Mouse (Mus musculus): Measurements from ENCODE around the gene Tkt. TPM values are rescaled to one million over a fixed set of nuclear protein-coding genes. Genes with fewer than 3 reads are reported as not detected.

The Tkt gene
- polyA plus RNA-seq, 1 experiment from 2014 or later: 94.0 TPM

DNA sequence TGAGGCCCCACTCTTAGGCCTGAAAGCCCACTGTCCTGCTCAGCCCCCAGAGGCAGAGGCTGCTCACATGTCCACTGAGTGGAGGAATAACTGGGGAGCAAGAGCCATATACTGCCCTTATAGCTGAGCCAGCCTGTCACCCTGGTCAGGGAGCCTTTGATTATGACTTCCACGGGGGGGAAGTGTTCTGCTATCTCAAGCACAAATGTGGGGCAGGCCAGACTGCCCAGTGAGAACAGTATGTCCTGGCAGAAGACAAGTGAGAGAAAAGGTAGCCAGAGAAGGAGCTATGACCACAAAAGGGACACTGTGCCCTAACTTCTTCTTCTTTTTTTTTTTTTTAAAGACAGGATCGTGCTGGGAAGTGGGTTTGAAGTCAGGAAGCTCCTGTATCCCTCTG, 49.0 kb downstream of the Tkt start:
- Histone ChIP-seq H3K27ac (ENCODE audit: low read depth, low read length) (no peak overlapping the region), H3K36me3 (ENCODE audit: control insufficient read depth, insufficient read depth, low read length) (peaks cover 42% of the 10 kb centered on the region), H3K4me2 (replicated peaks; ENCODE audit: low read depth, low read length) (no peak overlapping the region), H3K4me3 (ENCODE audit: low read length) (no peak overlapping the region), H3K4me1 (ENCODE audit: control insufficient read depth, insufficient read depth, low read length) (peaks cover 12% of the 10 kb centered on the region; the same call in 1 of the 2 replicates), H3K9ac (ENCODE audit: low read depth, low read length) (no peak overlapping the region), H3K27me3 (ENCODE audit: control insufficient read depth, insufficient read depth, low read length) (no peaks in the 10 kb centered on the region), H3K9me3 (ENCODE audit: control insufficient read depth, low read length) (no peaks in the 10 kb centered on the region)
- 80% methylated on average over 2 of the region's 2 CpGs for WGBS
- no peak for ATAC-seq (ENCODE audit: low FRiP score, low TSS enrichment)

DNA sequence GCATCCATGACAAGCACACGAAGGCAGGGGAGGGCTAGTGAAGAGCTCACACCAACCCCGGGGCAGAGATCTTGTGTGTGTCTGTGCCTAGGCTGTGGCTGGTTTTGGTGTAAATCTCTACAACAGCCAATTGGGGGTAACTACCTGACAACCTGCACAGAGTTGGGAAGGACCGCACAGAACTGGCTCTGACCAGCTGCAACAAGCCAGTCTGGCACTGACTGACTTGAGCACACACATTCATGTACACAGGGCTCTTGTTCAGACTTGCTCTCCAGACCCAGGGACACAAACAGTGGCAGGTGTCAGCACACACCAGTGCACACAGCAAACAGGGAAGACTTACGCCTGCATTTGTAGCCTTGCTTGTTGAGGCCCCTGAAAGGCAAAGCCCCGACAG, 58.7 kb downstream of the Tkt start:
- Histone ChIP-seq H3K4me1 (ENCODE audit: control insufficient read depth, insufficient read depth, low read length) (no peaks in the 10 kb centered on the region), H3K27me3 (ENCODE audit: control insufficient read depth, insufficient read depth, low read length) (no peaks in the 10 kb centered on the region), H3K4me2 (replicated peaks; ENCODE audit: low read depth, low read length) (no peak overlapping the region), H3K36me3 (ENCODE audit: control insufficient read depth, insufficient read depth, low read length) (peaks cover 32% of the 10 kb centered on the region), H3K9me3 (ENCODE audit: control insufficient read depth, low read length) (no peaks in the 10 kb centered on the region), H3K27ac (ENCODE audit: low read depth, low read length) (no peak overlapping the region), H3K4me3 (ENCODE audit: low read length) (no peak overlapping the region), H3K9ac (ENCODE audit: low read depth, low read length) (no peak overlapping the region)
- no peak for ATAC-seq (ENCODE audit: low FRiP score, low TSS enrichment)
- 90% methylated on average over 5 of the region's 5 CpGs for WGBS

DNA sequence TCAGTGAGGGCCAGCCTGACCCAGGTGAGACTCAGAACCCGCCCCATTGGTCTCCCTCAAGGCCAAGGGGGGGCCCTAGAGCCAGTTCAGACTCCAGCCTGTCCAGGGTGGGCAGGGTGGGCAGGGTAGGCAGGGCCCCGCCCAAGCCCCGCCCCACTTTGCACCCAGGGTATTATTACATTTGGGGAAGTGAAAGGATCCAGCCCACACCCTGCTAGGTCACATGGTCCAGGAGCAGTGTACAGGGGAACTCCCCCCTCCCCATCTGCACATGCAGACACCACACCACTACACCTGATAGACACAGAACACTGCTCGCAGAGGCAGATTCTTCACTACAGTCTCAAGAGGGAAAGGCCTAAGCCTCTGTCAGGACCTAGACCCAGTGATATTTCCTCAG, 59.5 kb downstream of the Tkt start:
- 60% methylated on average over 4 of the region's 4 CpGs for WGBS
- H3K4me2 ChIP-seq (replicated peaks; ENCODE audit: low read depth, low read length): no peak overlapping the region
- H3K9me3 ChIP-seq (ENCODE audit: control insufficient read depth, low read length): no peaks in the 10 kb centered on the region
- H3K27ac ChIP-seq (ENCODE audit: low read depth, low read length): no peak overlapping the region
- H3K9ac ChIP-seq (ENCODE audit: low read depth, low read length): no peak overlapping the region
- ATAC-seq (ENCODE audit: low FRiP score, low TSS enrichment): no peak
- H3K36me3 ChIP-seq (ENCODE audit: control insufficient read depth, insufficient read depth, low read length): peaks cover 24% of the 10 kb centered on the region; the same call in 1 of the 2 replicates
- H3K4me3 ChIP-seq (ENCODE audit: low read length): no peak overlapping the region
- H3K27me3 ChIP-seq (ENCODE audit: control insufficient read depth, insufficient read depth, low read length): no peaks in the 10 kb centered on the region
- H3K4me1 ChIP-seq (ENCODE audit: control insufficient read depth, insufficient read depth, low read length): no peaks in the 10 kb centered on the region

DNA sequence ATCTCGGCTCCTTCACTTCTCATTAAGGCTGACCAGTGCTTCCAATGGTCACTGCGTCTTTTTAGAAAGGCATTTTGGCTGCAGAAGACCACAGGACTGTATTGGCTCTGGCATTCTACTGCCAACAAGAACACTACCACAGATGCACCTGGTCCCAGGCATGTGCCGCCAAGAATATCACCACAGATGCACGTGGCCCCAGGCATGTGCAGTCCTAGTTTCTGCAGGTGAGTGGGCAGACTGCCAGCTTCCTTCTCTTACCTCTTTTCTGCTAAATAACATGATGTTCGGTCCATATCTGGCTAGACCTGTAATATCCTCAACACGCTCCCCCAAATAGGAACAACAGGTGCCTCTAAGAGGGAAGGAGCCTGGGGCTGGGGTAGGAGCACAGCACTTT, 60.0 kb downstream of the Tkt start:
- H3K4me3 ChIP-seq (ENCODE audit: low read length): no peak overlapping the region
- H3K9me3 ChIP-seq (ENCODE audit: control insufficient read depth, low read length): no peaks in the 10 kb centered on the region
- WGBS: 88% methylated on average over 6 of the region's 6 CpGs
- no peaks in the 10 kb centered on the region for H3K4me1 ChIP-seq (ENCODE audit: control insufficient read depth, insufficient read depth, low read length)
- H3K27ac ChIP-seq (ENCODE audit: low read depth, low read length): no peak overlapping the region
- no peak overlapping the region for H3K9ac ChIP-seq (ENCODE audit: low read depth, low read length)
- ATAC-seq (ENCODE audit: low FRiP score, low TSS enrichment): no peak
- H3K4me2 ChIP-seq (replicated peaks; ENCODE audit: low read depth, low read length): no peak overlapping the region
- H3K27me3 ChIP-seq (ENCODE audit: control insufficient read depth, insufficient read depth, low read length): no peaks in the 10 kb centered on the region
- peaks cover 24% of the 10 kb centered on the region; the same call in 1 of the 2 replicates for H3K36me3 ChIP-seq (ENCODE audit: control insufficient read depth, insufficient read depth, low read length)

DNA sequence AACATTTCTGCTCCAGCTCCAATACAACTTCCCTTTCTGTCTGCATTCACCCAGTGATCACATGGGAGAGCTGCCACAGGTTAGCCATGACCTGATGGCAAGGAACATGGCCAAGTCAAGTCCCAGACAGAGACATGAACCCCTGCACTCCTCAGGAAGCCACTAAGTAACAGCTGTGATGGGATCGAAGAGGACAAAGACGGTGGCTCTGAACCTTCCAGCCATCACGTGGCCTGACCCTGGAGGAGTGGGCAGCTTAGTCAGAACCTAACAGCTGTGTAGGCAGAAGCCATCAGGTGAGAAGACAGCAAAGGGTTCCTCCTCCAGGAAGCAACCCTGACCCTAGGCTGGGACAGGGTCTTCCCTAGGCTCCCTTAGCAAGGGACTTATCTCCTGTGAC, 61.3 kb downstream of the Tkt start:
- ATAC-seq (ENCODE audit: low FRiP score, low TSS enrichment): no peak
- H3K27ac ChIP-seq (ENCODE audit: low read depth, low read length): no peak overlapping the region
- 0 out of 2 replicates have a peak, but pooled peaks cover under 1% of the 10 kb centered on the region for H3K4me1 ChIP-seq (ENCODE audit: control insufficient read depth, insufficient read depth, low read length)
- no peak overlapping the region for H3K4me3 ChIP-seq (ENCODE audit: low read length)
- WGBS: 83% methylated on average over 3 of the region's 3 CpGs
- no peaks in the 10 kb centered on the region for H3K9me3 ChIP-seq (ENCODE audit: control insufficient read depth, low read length)
- H3K36me3 ChIP-seq (ENCODE audit: control insufficient read depth, insufficient read depth, low read length): peaks cover 22% of the 10 kb centered on the region; the same call in 1 of the 2 replicates
- no peak overlapping the region for H3K4me2 ChIP-seq (replicated peaks; ENCODE audit: low read depth, low read length)
- no peak overlapping the region for H3K9ac ChIP-seq (ENCODE audit: low read depth, low read length)
- H3K27me3 ChIP-seq (ENCODE audit: control insufficient read depth, insufficient read depth, low read length): no peaks in the 10 kb centered on the region

DNA sequence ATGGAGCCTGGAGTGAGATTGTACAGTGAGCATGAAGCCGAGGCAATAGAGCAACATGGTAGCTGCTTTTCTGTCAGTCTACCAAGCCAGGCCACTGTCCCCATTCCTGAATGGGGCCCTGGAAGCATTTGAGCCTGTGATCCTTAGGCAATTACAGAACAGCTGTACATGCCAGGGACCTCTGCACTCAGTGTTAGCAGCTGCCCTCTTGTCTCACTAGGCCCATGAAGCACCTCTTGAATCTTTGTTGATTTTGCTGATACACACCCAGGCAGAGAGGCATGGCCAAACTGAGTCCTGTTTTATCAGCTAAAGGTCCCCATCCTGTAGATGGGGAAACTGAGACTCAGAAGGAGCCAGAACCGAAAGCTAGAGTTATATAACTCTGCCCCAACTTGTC, 62.1 kb downstream of the Tkt start:
- H3K36me3 ChIP-seq (ENCODE audit: control insufficient read depth, insufficient read depth, low read length): peaks cover 22% of the 10 kb centered on the region; the same call in 1 of the 2 replicates
- no peak overlapping the region for H3K27ac ChIP-seq (ENCODE audit: low read depth, low read length)
- H3K4me2 ChIP-seq (replicated peaks; ENCODE audit: low read depth, low read length): no peak overlapping the region
- H3K4me1 ChIP-seq (ENCODE audit: control insufficient read depth, insufficient read depth, low read length): 0 out of 2 replicates have a peak, but pooled peaks cover 2% of the 10 kb centered on the region
- no peaks in the 10 kb centered on the region for H3K9me3 ChIP-seq (ENCODE audit: control insufficient read depth, low read length)
- no peak overlapping the region for H3K9ac ChIP-seq (ENCODE audit: low read depth, low read length)
- no peaks in the 10 kb centered on the region for H3K27me3 ChIP-seq (ENCODE audit: control insufficient read depth, insufficient read depth, low read length)
- no peak overlapping the region for H3K4me3 ChIP-seq (ENCODE audit: low read length)
- no peak for ATAC-seq (ENCODE audit: low FRiP score, low TSS enrichment)
- 75% methylated on average over 2 of the region's 2 CpGs for WGBS

DNA sequence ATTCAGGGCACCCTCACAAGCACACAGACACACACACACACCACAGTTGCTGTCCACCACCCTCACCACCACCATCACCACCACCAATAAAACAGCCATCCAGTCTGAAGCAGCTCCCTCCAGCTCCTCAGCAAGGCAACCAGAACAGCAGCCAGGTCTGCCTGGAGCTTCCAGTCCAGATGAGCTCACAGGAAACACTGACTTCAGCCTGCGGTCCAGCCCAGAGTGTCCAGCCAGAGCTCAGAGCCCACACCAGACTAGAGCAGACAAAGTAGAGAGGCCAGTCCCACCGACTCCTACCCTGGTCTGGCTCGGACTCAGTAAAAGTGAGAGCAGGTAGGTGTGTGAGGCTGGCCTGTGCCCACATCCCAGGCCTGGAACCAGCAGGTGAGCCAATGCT, 62.8 kb downstream of the Tkt start:
- 86% methylated on average over 3 of the region's 3 CpGs for WGBS

DNA sequence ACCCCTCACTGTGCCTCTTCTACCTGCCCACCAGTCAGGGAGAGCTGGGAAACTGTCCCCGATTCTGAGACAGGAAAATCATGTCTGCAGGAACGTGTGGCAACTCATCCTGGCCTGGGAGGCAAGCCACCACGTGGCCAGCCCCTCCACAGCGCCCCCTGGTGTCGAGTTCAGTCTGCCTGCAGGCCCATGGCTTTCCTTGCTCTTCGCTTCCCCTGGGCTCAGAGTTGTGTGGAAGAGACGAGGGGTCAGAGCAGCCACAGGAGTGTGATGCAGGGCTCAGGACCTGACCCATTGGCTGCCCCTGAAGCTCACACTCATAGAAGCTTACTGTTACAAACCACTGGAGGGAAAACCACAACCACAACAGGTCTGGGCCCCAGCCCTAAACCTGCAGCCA, 64.4 kb downstream of the Tkt start:
- no peak for ATAC-seq (ENCODE audit: low FRiP score, low TSS enrichment)
- H3K27me3 ChIP-seq (ENCODE audit: control insufficient read depth, insufficient read depth, low read length): no peaks in the 10 kb centered on the region
- H3K4me2 ChIP-seq (replicated peaks; ENCODE audit: low read depth, low read length): no peak overlapping the region
- H3K27ac ChIP-seq (ENCODE audit: low read depth, low read length): no peak overlapping the region
- H3K9me3 ChIP-seq (ENCODE audit: control insufficient read depth, low read length): no peaks in the 10 kb centered on the region
- H3K36me3 ChIP-seq (ENCODE audit: control insufficient read depth, insufficient read depth, low read length): peaks cover 11% of the 10 kb centered on the region; the same call in 1 of the 2 replicates
- H3K4me1 ChIP-seq (ENCODE audit: control insufficient read depth, insufficient read depth, low read length): 0 out of 2 replicates have a peak, but pooled peaks cover 2% of the 10 kb centered on the region
- 23% methylated on average over 7 of the region's 7 CpGs for WGBS
- no peak overlapping the region for H3K4me3 ChIP-seq (ENCODE audit: low read length)
- no peak overlapping the region for H3K9ac ChIP-seq (ENCODE audit: low read depth, low read length)

More for the DNA sequence above, 62.8 kb downstream of the Tkt start:
- Histone ChIP-seq H3K27ac (ENCODE audit: low read depth, low read length) (no peak overlapping the region), H3K4me1 (ENCODE audit: control insufficient read depth, insufficient read depth, low read length) (0 out of 2 replicates have a peak, but pooled peaks cover 2% of the 10 kb centered on the region), H3K9me3 (ENCODE audit: control insufficient read depth, low read length) (no peaks in the 10 kb centered on the region), H3K27me3 (ENCODE audit: control insufficient read depth, insufficient read depth, low read length) (no peaks in the 10 kb centered on the region), H3K4me2 (replicated peaks; ENCODE audit: low read depth, low read length) (no peak overlapping the region), H3K4me3 (ENCODE audit: low read length) (no peak overlapping the region), H3K9ac (ENCODE audit: low read depth, low read length) (no peak overlapping the region), H3K36me3 (ENCODE audit: control insufficient read depth, insufficient read depth, low read length) (peaks cover 17% of the 10 kb centered on the region; the same call in 1 of the 2 replicates)
- ATAC-seq (ENCODE audit: low FRiP score, low TSS enrichment): no peak

DNA sequence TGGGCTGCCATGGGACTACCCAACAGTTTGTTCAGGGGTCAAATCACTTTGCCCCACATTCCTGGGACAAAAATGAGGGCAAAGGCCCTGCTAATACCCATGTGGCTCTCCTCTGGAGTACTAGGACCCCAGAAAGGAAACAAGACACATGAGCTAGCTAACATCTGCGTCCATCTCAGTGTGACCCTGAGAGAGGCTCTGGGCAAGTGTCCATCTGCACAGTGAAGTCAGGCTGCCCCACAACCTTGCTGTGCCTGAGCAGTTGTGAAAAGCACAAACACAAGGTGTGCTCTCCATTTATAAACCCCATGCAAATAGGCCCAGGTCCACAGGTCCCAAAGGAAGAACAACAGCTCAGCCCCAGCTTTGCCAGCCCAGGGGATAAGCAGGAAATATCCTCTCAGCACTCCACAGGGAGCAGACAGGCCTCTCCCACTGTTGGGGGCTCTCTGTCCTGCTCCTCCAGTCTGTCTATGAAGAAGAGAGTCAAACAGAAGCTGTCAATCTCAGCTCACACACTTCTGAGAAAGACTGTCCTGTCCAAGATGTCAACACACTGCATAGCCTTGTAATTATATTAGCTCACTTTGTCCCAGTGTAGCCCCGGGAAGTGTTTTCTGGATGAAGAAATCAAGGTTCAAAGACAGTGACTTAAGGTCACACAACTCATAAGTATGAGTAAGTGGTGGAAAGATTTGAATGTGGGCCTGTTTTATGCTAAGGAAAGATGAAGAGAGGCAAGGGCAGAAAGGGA, 65.0 kb downstream of the Tkt start:
- no peak overlapping the region for H3K4me2 ChIP-seq (replicated peaks; ENCODE audit: low read depth, low read length)
- peaks cover 9% of the 10 kb centered on the region; the same call in 1 of the 2 replicates for H3K36me3 ChIP-seq (ENCODE audit: control insufficient read depth, insufficient read depth, low read length)
- H3K9ac ChIP-seq (ENCODE audit: low read depth, low read length): no peak overlapping the region
- H3K27me3 ChIP-seq (ENCODE audit: control insufficient read depth, insufficient read depth, low read length): no peaks in the 10 kb centered on the region
- no peak overlapping the region for H3K4me3 ChIP-seq (ENCODE audit: low read length)
- no peak for ATAC-seq (ENCODE audit: low FRiP score, low TSS enrichment)
- 87% methylated on average over 2 of the region's 2 CpGs for WGBS
- no peak overlapping the region for H3K27ac ChIP-seq (ENCODE audit: low read depth, low read length)
- H3K4me1 ChIP-seq (ENCODE audit: control insufficient read depth, insufficient read depth, low read length): 0 out of 2 replicates have a peak, but pooled peaks cover 2% of the 10 kb centered on the region
- no peaks in the 10 kb centered on the region for H3K9me3 ChIP-seq (ENCODE audit: control insufficient read depth, low read length)
